Mouse (Mus musculus): ENCODE measurements around the gene Zfp367. TPM values are rescaled to one million over a fixed set of nuclear protein-coding genes. Genes with fewer than 3 reads are reported as not detected.

The Zfp367 gene
- total RNA-seq, 2 experiments from 2014 or later = 23.9 to 50.9 TPM

DNA sequence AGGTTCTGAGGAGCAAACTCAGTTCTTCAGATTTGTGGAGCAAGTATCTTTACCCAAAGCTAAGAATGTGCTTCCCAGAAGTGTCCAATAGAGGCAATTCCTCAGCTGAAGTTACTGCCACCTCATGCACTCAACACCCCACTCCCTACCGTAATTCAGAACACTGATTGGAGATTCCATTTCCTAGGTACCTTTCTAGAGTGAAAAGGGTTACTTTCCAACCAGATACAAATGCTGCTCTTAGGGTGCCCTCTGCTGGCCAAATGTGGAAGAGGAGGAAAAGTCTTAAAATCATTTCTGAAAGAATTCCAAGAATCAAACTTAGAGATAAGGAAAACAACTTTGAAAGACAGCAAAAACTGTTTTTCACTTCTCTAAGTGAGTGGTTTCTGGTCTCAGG is 59.7 kb downstream of the Zfp367 start:
- peak; percentile 69 for ATAC-seq (replicated peaks; ENCODE audit: poor library complexity, severe bottlenecking)

DNA sequence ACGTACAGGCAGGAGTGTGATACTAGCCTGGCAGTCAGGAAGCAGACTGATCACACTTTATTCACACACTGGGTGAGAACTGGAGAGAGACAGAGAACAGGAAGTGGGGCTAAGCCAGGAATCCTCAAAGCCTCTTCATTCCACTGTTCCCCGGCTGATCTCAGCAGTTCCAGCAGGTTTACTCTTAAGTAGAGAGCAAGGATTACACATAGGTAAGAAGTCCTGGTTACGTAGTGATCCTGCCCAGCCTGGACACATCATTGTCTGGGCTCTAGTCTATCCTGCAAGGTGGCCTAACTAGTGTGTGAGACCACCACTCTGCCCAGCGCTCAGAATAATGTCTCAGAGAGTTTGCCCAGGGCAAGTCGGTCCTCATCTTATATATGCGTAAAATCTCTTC is 60.2 kb downstream of the Zfp367 start:
- ATAC-seq (replicated peaks; ENCODE audit: poor library complexity, severe bottlenecking) = no peak

DNA sequence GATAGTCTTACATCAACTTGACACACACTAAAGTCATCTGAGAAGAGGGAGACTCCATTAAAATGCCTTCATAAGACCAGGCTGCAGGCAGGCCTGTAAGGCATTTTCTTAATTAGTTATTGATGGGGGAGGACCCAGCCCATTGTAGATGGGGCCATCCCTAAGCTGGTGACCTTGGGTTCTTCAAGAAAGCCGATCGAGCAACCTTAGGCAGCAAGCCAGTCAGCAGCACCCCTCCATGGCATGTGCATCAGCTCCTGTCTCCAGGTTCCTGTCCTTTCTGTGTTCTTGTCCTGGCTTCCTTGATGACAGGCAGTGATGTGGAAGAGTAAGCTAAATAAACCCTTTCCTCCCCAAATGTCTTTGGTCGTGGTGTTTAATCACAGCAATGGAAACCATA is 60.9 kb downstream of the Zfp367 start:
- ATAC-seq (replicated peaks; ENCODE audit: poor library complexity, severe bottlenecking) = no peak

DNA sequence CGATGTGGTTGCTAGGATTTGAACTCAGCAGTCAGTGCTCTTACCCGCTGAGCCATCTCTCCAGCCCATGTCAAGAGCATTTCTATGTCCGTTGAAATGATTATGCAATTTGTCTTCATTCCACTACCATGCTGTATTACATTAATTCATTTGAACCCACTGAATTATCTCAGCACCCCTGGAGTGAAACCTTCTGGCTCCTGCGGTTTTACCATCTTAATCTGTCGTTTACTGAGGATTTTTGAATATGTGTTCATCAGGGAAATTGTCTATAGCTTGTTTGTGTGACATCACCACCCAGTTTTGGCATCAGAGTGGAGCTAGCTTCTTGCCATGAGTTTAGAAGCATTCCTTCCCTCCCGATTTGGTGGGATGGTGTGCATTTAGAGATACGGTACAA is 62.0 kb downstream of the Zfp367 start:
- ATAC-seq (replicated peaks; ENCODE audit: poor library complexity, severe bottlenecking) = no peak

DNA sequence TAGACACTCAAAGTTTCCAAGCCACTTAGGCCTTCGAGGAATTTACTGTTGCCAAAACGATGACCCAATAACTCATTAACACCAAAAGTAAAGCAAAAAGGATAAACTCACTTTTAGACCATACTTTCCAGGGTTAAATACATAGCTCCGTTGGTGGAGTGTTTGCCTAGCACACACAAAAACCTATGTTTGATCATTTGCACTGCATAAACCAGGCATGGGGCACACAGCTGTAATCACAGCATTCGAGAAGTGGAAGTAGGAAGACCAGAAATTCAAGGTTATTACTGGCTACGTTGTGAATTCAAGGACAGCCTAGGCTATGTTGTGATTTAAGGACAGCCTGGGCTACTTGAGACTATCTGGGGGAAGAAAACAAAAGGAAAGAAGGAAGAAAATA is 62.7 kb downstream of the Zfp367 start:
- no peak for ATAC-seq (replicated peaks; ENCODE audit: poor library complexity, severe bottlenecking)

DNA sequence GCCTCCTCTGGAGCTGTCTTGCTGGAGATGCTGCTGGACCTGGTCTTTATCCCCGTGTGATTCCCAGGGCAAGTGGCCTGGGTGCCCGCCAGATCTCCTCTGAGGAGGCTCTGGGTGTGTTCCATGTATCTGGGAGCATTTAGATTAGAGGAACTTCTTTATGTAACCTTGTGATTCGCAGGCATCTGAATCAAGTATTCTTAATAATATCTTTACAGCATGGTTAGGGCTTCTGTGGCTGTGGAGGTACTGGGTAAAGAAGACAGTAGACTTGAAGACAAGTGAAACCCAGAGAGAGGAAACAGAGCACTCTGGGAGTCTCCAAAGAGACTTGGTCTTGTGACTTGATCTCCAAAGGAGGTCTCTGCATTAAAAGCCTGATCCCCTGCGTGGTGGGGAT is 63.9 kb downstream of the Zfp367 start, which contains the start of gene Hsd17b3:
Hsd17b3 (minus strand) TSS at position 101 of the 400 bp plus-strand sequence.
- ATAC-seq (replicated peaks; ENCODE audit: poor library complexity, severe bottlenecking) = no peak

DNA sequence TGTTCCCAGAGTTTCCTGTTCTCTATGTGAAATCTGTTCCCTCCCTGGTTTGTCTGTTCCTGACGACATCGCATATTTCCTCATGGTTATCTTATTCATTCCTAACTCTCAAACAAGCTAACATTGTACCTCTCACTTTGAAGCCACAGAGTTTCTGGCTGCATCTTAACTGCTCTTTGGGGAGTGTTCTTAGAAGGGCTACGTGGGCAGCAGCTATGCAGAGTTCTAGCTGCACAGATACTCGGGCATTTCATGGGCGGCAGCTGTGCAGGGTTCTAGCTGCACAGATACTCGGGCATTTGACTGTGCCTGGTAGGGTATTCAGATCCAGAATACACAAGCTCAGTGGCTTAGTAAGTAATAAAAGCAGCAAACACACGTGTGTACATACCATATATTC is 64.9 kb downstream of the Zfp367 start:
- no peak for ATAC-seq (replicated peaks; ENCODE audit: poor library complexity, severe bottlenecking)

DNA sequence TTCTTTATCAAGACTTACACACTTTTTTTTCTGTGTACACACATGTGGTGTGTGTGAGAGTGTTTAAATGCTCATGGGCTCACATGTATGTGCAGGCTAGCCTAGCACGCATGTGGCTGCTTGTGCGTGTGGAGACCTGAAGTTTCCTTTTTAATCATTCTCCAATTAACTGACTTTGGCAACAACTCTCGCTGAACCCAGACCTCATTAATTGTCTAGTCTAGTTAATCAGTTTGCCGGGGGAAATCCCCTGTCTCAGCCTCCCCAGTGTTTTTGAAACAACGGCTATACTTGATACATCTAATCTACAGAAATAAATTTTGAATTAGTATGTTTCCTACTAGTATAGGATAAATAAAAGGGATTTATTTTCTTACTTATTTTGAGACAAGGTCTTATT is 67.0 kb downstream of the Zfp367 start:
- ATAC-seq (replicated peaks; ENCODE audit: poor library complexity, severe bottlenecking) = no peak

DNA sequence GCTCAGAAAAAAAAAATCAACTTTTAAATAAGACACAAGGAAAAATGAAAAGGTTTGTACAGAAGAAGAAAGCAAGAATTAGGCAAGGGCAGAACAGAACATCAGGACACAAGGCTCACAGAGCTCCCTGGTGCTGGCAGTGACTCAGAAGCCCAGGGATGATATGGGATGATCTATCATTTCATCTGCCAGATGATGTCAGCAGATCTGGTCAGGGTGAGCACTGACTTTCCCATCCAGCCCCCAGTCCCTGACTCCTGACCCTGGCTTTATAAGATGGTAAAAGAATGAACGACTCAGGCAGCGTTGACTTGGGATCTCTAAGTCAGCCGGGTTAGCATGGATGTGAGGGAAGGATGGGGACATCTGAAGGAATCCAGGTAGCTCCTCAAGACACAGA is 69.7 kb downstream of the Zfp367 start:
- ATAC-seq (replicated peaks; ENCODE audit: poor library complexity, severe bottlenecking) = no peak

Other genes with a start within 250 kb of the Zfp367 start
- gene Hsd17b3, start 64.0 kb downstream of the Zfp367 start, total RNA-seq (2014; fragmentation: Nextera tagmentation) = not detected in 2 replicates
- not detected in 2 replicates for gene Hsd17b3, start 64.0 kb downstream of the Zfp367 start, total RNA-seq (2017)
- 1.6 TPM in 1 of 2 replicates, not detected in the other for gene Slc35d2, start 23.8 kb downstream of the Zfp367 start, total RNA-seq (2014; fragmentation: Nextera tagmentation)
- gene Slc35d2, start 23.8 kb downstream of the Zfp367 start, total RNA-seq (2017) = 5.8 and 6.7 TPM in 2 replicates
- 6.7 and 7.5 TPM in 2 replicates for gene Habp4, start 8.6 kb upstream of the Zfp367 start, total RNA-seq (2014; fragmentation: Nextera tagmentation)
- gene Habp4, start 8.6 kb upstream of the Zfp367 start, total RNA-seq (2017) = 1.7 and 7.7 TPM in 2 replicates
- gene Cdc14b, start 122.1 kb upstream of the Zfp367 start, total RNA-seq (2014; fragmentation: Nextera tagmentation) = 0.97 and 1.8 TPM in 2 replicates
- 0.73 and 2.1 TPM in 2 replicates for gene Cdc14b, start 122.1 kb upstream of the Zfp367 start, total RNA-seq (2017)
- 19.1 and 20.5 TPM in 2 replicates for gene Aaed1, start 159.5 kb upstream of the Zfp367 start, total RNA-seq (2014; fragmentation: Nextera tagmentation)
- gene Aaed1, start 159.5 kb upstream of the Zfp367 start, total RNA-seq (2017) = 37.4 and 37.8 TPM in 2 replicates
- 9.3 and 43.6 TPM in 2 replicates for gene Ctsl, start 217.7 kb upstream of the Zfp367 start, total RNA-seq (2014; fragmentation: Nextera tagmentation)
- gene Ctsl, start 217.7 kb upstream of the Zfp367 start, total RNA-seq (2017) = 23.3 and 53.2 TPM in 2 replicates

All from granulocyte monocyte progenitor cell, adult 5-6 weeks (primary cell).